In genomic region chr12:72408954-72409353, GRCm38 (mm10) we compare ENCODE assay signal across 8 mouse cellular contexts. TPM values are rescaled to one million over a fixed set of nuclear protein-coding genes. Genes with fewer than 3 reads are reported as not detected.
A peak's percentile ranks its signal among the peaks of the same experiment; 100 is the strongest.
DNase-seq lines count a peak whose midpoint lies in the region; ATAC-seq lines count a peak whose summit lies in the region.

Gene Rtn1, minus strand, starts transcription at chr12:72409054.

- H3K4me2 ChIP-seq in midbrain, embryonic 16.5 days (ENCODE audit: low read length): peak within 1 kb of the TSS; percentile 91

- H3K9me3 ChIP-seq in megakaryocyte, embryonic 14.5 days: no peaks in the 10 kb centered on the region
- H3K9me3 ChIP-seq in forebrain, embryonic 10.5 days: no peaks in the 10 kb centered on the region
- no peaks in the 10 kb centered on the region for H3K9me3 ChIP-seq in midbrain, embryonic 16.5 days (replicated peaks; ENCODE audit: control insufficient read depth, low read length, poor library complexity, severe bottlenecking)

- no peak for ATAC-seq in megakaryocyte, adult 5-6 weeks (ENCODE audit: poor library complexity, severe bottlenecking)
- ATAC-seq in midbrain, embryonic 16.5 days: no peak

- WGBS in forebrain, embryonic 10.5 days: 38% methylated on average over 6 of the region's 6 CpGs
- 35% methylated on average over 6 of the region's 6 CpGs for WGBS in midbrain, embryonic 16.5 days

- DNase-seq in forebrain, embryonic 10.5 days (ENCODE audit: extremely low spot score, low spot score): no peak
- DNase-seq in layer of hippocampus, postnatal 14 days (ENCODE audit: low spot score in 2 of 2): no peak
- no peak for DNase-seq in right cerebral cortex, postnatal 14 days
- DNase-seq in thymus, postnatal 10 days (ENCODE audit: low spot score in 2 of 2): no peak
- no peak for DNase-seq in T-cell, adult 2 months (ENCODE audit: low spot score)

- H3K27me3 ChIP-seq in megakaryocyte, embryonic 14.5 days (replicated peaks): peaks cover 45% of the 10 kb centered on the region
- H3K27me3 ChIP-seq in forebrain, embryonic 10.5 days (ENCODE audit: poor library complexity, severe bottlenecking): peaks cover 52% of the 10 kb centered on the region
- H3K27me3 ChIP-seq in midbrain, embryonic 16.5 days (ENCODE audit: control insufficient read depth, insufficient read depth, low read depth, low read length): no peaks in the 10 kb centered on the region

- H3K9ac ChIP-seq in midbrain, embryonic 16.5 days (ENCODE audit: low read depth, low read length): peak within 1 kb of the TSS; percentile 93

- peak within 1 kb of the TSS; percentile 78 for H3K27ac ChIP-seq in forebrain, embryonic 10.5 days
- H3K27ac ChIP-seq in midbrain, embryonic 16.5 days (ENCODE audit: low read length): peak within 1 kb of the TSS; percentile 88

- peak within 1 kb of the TSS; percentile 90 for H3K4me3 ChIP-seq in megakaryocyte, embryonic 14.5 days (replicated peaks)
- H3K4me3 ChIP-seq in forebrain, embryonic 10.5 days: peak within 1 kb of the TSS; percentile 74
- H3K4me3 ChIP-seq in midbrain, embryonic 16.5 days (ENCODE audit: low read depth, low read length): peak within 1 kb of the TSS; percentile 85

- H3K4me1 ChIP-seq in megakaryocyte, embryonic 14.5 days: peaks cover 21% of the 10 kb centered on the region
- peaks cover 30% of the 10 kb centered on the region for H3K4me1 ChIP-seq in forebrain, embryonic 10.5 days
- H3K4me1 ChIP-seq in midbrain, embryonic 16.5 days (ENCODE audit: control insufficient read depth, insufficient read depth, low read length): peaks cover 20% of the 10 kb centered on the region

- no peaks in the 10 kb centered on the region for H3K36me3 ChIP-seq in megakaryocyte, embryonic 14.5 days (replicated peaks; ENCODE audit: low read length)
- no peaks in the 10 kb centered on the region for H3K36me3 ChIP-seq in forebrain, embryonic 10.5 days (replicated peaks)
- no peaks in the 10 kb centered on the region for H3K36me3 ChIP-seq in midbrain, embryonic 16.5 days (ENCODE audit: control insufficient read depth, insufficient read depth, low read length)

RNA-seq across cellular contexts. Expression of gene Rtn1, which starts in this region (rescaled TPM):
- not detected in 2 replicates for polyA plus RNA-seq in megakaryocyte, embryonic 14.5 days (2012; ENCODE audit: insufficient read depth, low replicate concordance)
- total RNA-seq in megakaryocyte, adult 5-6 weeks (2015): 4.2 and 8.9 TPM in 2 replicates
- total RNA-seq in megakaryocyte, adult 5-6 weeks (2017): 2.1 and 2.5 TPM in 2 replicates
- polyA plus RNA-seq in forebrain, embryonic 10.5 days (2016; fragmentation: Nextera tagmentation; extraction: Ambion mirVana): 45.4 and 72.9 TPM in 2 replicates
- 1,000 to 10,000 TPM; 1,488 to 1,503 TPM for total RNA-seq in layer of hippocampus, postnatal 14 days (2021)
- polyA plus RNA-seq in midbrain, embryonic 16.5 days (2015; fragmentation: Nextera tagmentation; extraction: Ambion mirVana): 3,227 and 3,475 TPM in 2 replicates

Comparison
In these comparisons a context has a peak if more than half of its experiments do, and no peak if none do; other contexts are left out.
1. RNA of gene Rtn1 (total RNA-seq): 1,488 to 1,503 TPM in layer of hippocampus, postnatal 14 days; 2.1 to 8.9 TPM in megakaryocyte, adult 5-6 weeks; every median in the first group is over 100 times any median in the second.
2. RNA of gene Rtn1 (polyA plus RNA-seq): 3,227 to 3,475 TPM in midbrain, embryonic 16.5 days and 45.4 to 72.9 TPM in forebrain, embryonic 10.5 days; not detected in megakaryocyte, embryonic 14.5 days; every median in the first group is over 10 times any median in the second.
3. RNA of gene Rtn1 (polyA plus RNA-seq): 3,227 to 3,475 TPM in midbrain, embryonic 16.5 days; 45.4 to 72.9 TPM in forebrain, embryonic 10.5 days; every median in the first group is over 10 times any median in the second.
4. Peak in every context shown above with its lines, with median percentiles within 50 percentile points of each other: H3K4me3 ChIP-seq.